Mouse (Mus musculus): ENCODE measurements at regions not wholly inside any gene's neighbourhood (a gene's known extent, or its start where the extent isn't known, plus 50 kb on each side); places are given as distances from the start of the nearest gene placed in this dataset.
A peak's percentile ranks its signal among the peaks of the same experiment; 100 is the strongest.

- 0 out of 2 replicates have a peak, but pooled peaks cover 6% of the 10 kb centered on the region for H3K4me1 ChIP-seq
- WGBS = 65% methylated on average over 5 of the region's 5 CpGs
- no peak overlapping the region for H3K9ac ChIP-seq
- no peak overlapping the region for H3K4me2 ChIP-seq
- H3K27me3 ChIP-seq (replicated peaks) = no peaks in the 10 kb centered on the region
- H3K4me3 ChIP-seq (replicated peaks) = no peak overlapping the region
- no peak overlapping the region for H3K27ac ChIP-seq
- H3K36me3 ChIP-seq = no peaks in the 10 kb centered on the region
- H3K9me3 ChIP-seq = no peaks in the 10 kb centered on the region
- ATAC-seq (ENCODE audit: insufficient read depth, low FRiP score, low read depth) = no peak
Measured at GRCm38 (mm10) chr4:95166503-95166902, 114.5 kb upstream of the Jun start.

GRCm38 (mm10) chr4:95167216-95167615 is 115.2 kb upstream of the Jun start:
- WGBS = 74% methylated on average over 1 of the region's 1 CpGs
- Histone ChIP-seq H3K4me2 (no peak overlapping the region), H3K27ac (no peak overlapping the region), H3K9me3 (no peaks in the 10 kb centered on the region), H3K4me3 (replicated peaks) (no peak overlapping the region), H3K27me3 (replicated peaks) (no peaks in the 10 kb centered on the region), H3K4me1 (0 out of 2 replicates have a peak, but pooled peaks cover 6% of the 10 kb centered on the region), H3K36me3 (no peaks in the 10 kb centered on the region), H3K9ac (no peak overlapping the region)
- ATAC-seq (ENCODE audit: insufficient read depth, low FRiP score, low read depth) = no peak

DNA sequence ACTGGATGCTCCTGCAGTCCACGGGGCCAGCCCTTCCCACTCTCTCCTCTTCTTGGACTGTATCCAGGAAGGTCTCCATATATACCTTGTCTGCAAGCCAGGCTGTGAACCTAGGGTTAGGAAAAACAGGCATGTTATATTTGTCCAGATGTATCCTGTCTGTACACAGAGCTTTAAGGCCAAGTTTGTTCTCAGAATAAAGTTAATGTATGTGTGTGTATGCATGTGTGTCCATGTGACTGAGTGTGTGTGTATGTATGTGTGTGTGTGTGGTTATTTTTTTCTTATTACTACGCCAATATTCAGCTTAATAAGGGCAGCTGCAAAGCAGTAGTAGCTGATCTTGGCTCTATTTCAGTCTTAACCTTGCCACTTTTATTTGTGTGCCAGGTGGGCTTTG is 117.7 kb upstream of the Jun start:
- Histone ChIP-seq H3K27ac (no peak overlapping the region), H3K27me3 (replicated peaks) (no peaks in the 10 kb centered on the region), H3K4me1 (no peaks in the 10 kb centered on the region), H3K4me2 (no peak overlapping the region), H3K9me3 (no peaks in the 10 kb centered on the region), H3K4me3 (replicated peaks) (no peak overlapping the region), H3K36me3 (no peaks in the 10 kb centered on the region), H3K9ac (no peak overlapping the region)
- WGBS = 43% methylated on average over 2 of the region's 2 CpGs
- ATAC-seq (ENCODE audit: insufficient read depth, low FRiP score, low read depth) = peak; percentile 39; the same call in 1 of the 2 replicates

GRCm38 (mm10) chr4:95177753-95178152 is 125.7 kb upstream of the Jun start:
- no peak overlapping the region for H3K9ac ChIP-seq
- H3K4me3 ChIP-seq (replicated peaks) = no peak overlapping the region
- 71% methylated on average over 2 of the region's 2 CpGs for WGBS
- H3K4me1 ChIP-seq = no peaks in the 10 kb centered on the region
- H3K4me2 ChIP-seq = no peak overlapping the region
- no peak overlapping the region for H3K27ac ChIP-seq
- no peak for ATAC-seq (ENCODE audit: insufficient read depth, low FRiP score, low read depth)
- no peaks in the 10 kb centered on the region for H3K27me3 ChIP-seq (replicated peaks)
- H3K9me3 ChIP-seq = no peaks in the 10 kb centered on the region
- H3K36me3 ChIP-seq = no peaks in the 10 kb centered on the region

DNA sequence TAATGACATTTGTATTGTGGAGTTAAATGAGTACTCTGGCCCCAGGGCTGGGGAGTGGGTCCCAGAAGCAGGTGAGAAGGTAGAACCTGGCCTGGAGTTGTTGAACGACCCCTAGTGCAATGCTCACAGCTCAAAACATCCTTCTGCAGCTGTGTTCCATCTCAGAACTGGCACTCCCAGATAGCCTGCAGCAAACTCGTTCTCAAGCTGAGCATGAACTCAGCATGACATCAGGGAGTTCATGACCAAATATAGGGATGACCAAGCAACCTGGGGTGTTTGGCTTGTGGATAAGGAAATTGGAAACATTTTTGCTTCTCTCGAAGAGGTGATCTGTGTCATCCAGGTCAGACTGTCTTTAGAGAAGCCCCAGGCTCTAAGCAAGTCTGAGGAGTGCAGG is 126.4 kb upstream of the Jun start:
- Histone ChIP-seq H3K9me3 (no peaks in the 10 kb centered on the region), H3K4me2 (no peak overlapping the region), H3K36me3 (no peaks in the 10 kb centered on the region), H3K9ac (no peak overlapping the region), H3K4me3 (replicated peaks) (no peak overlapping the region), H3K27me3 (replicated peaks) (no peaks in the 10 kb centered on the region), H3K4me1 (no peaks in the 10 kb centered on the region), H3K27ac (no peak overlapping the region)
- 44% methylated on average over 3 of the region's 3 CpGs for WGBS
- ATAC-seq (ENCODE audit: insufficient read depth, low FRiP score, low read depth) = no peak

- H3K4me1 ChIP-seq = no peaks in the 10 kb centered on the region
- no peak overlapping the region for H3K9ac ChIP-seq
- H3K9me3 ChIP-seq = no peaks in the 10 kb centered on the region
- no peak overlapping the region for H3K27ac ChIP-seq
- H3K27me3 ChIP-seq (replicated peaks) = no peaks in the 10 kb centered on the region
- no peak overlapping the region for H3K4me2 ChIP-seq
- WGBS = 72% methylated on average over 8 of the region's 8 CpGs
- ATAC-seq (ENCODE audit: insufficient read depth, low FRiP score, low read depth) = no peak
- H3K4me3 ChIP-seq (replicated peaks) = no peak overlapping the region
- no peaks in the 10 kb centered on the region for H3K36me3 ChIP-seq
Measured at GRCm38 (mm10) chr4:95178900-95179299, 126.9 kb upstream of the Jun start.

DNA sequence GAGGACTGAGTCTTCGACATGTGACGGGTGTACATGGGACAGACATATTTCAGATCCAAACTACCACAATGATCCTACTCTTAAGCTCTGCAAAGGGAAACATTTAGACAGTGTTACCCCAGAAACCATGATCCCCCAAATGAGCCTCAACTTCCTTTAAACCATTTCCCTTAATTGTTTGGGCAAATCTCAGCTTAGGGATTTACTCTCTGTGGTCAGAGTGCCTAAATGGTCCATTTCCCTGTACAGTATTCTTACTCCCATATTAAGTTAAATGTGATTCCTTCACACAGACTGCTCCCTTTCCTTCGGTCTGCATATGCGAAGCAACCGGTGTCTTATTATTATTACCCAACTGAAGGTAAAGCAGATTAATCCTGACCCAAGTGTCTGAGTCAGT is 128.4 kb upstream of the Jun start:
- WGBS = 91% methylated on average over 5 of the region's 5 CpGs

GRCm38 (mm10) chr4:95180999-95181398 is 129.0 kb upstream of the Jun start:
- Histone ChIP-seq H3K4me2 (no peak overlapping the region), H3K27me3 (replicated peaks) (no peaks in the 10 kb centered on the region), H3K36me3 (no peaks in the 10 kb centered on the region), H3K9ac (no peak overlapping the region), H3K9me3 (no peaks in the 10 kb centered on the region), H3K4me1 (no peaks in the 10 kb centered on the region), H3K4me3 (replicated peaks) (no peak overlapping the region), H3K27ac (no peak overlapping the region)
- no peak for ATAC-seq (ENCODE audit: insufficient read depth, low FRiP score, low read depth)

More for the DNA sequence above, 128.4 kb upstream of the Jun start:
- Histone ChIP-seq H3K4me1 (no peaks in the 10 kb centered on the region), H3K27ac (no peak overlapping the region), H3K36me3 (no peaks in the 10 kb centered on the region), H3K9ac (no peak overlapping the region), H3K27me3 (replicated peaks) (no peaks in the 10 kb centered on the region), H3K4me2 (no peak overlapping the region), H3K9me3 (no peaks in the 10 kb centered on the region), H3K4me3 (replicated peaks) (no peak overlapping the region)
- no peak for ATAC-seq (ENCODE audit: insufficient read depth, low FRiP score, low read depth)

- 80% methylated on average over 4 of the region's 4 CpGs for WGBS
Measured at GRCm38 (mm10) chr4:95184180-95184579, 132.2 kb upstream of the Jun start.

GRCm38 (mm10) chr4:95185113-95185915 is 133.3 kb upstream of the Jun start:
- H3K9ac ChIP-seq = no peak overlapping the region
- no peak for ATAC-seq (ENCODE audit: insufficient read depth, low FRiP score, low read depth)
- no peaks in the 10 kb centered on the region for H3K27me3 ChIP-seq (replicated peaks)
- no peak overlapping the region for H3K4me2 ChIP-seq
- no peak overlapping the region for H3K4me3 ChIP-seq (replicated peaks)
- H3K9me3 ChIP-seq = no peaks in the 10 kb centered on the region
- WGBS = 71% methylated on average over 14 of the region's 14 CpGs
- H3K4me1 ChIP-seq = no peaks in the 10 kb centered on the region
- no peak overlapping the region for H3K27ac ChIP-seq
- no peaks in the 10 kb centered on the region for H3K36me3 ChIP-seq

More at GRCm38 (mm10) chr4:95184180-95184579, 132.2 kb upstream of the Jun start:
- no peak for ATAC-seq (ENCODE audit: insufficient read depth, low FRiP score, low read depth)
- no peak overlapping the region for H3K4me2 ChIP-seq
- no peaks in the 10 kb centered on the region for H3K4me1 ChIP-seq
- no peak overlapping the region for H3K4me3 ChIP-seq (replicated peaks)
- no peak overlapping the region for H3K9ac ChIP-seq
- no peaks in the 10 kb centered on the region for H3K9me3 ChIP-seq
- no peaks in the 10 kb centered on the region for H3K27me3 ChIP-seq (replicated peaks)
- H3K36me3 ChIP-seq = no peaks in the 10 kb centered on the region
- no peak overlapping the region for H3K27ac ChIP-seq

DNA sequence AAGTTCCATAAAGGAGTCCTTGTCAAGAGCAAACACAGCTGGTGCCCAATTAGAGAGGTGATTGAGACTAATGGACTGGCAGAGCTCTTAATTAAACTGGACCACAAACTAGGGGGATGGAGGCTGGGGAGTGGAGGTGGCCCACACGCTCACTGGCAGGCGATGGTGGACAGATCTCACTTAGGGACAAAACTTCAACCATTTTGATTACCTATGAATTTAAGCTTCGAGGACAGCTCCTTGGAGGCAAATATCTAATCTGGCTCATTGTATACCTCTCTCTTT is 133.8 kb upstream of the Jun start:
- WGBS = 75% methylated on average over 3 of the region's 3 CpGs
- Histone ChIP-seq H3K4me3 (replicated peaks) (no peak overlapping the region), H3K27me3 (replicated peaks) (no peaks in the 10 kb centered on the region), H3K9ac (no peak overlapping the region), H3K4me2 (no peak overlapping the region), H3K27ac (no peak overlapping the region), H3K36me3 (no peaks in the 10 kb centered on the region), H3K9me3 (no peaks in the 10 kb centered on the region), H3K4me1 (no peaks in the 10 kb centered on the region)
- no peak for ATAC-seq (ENCODE audit: insufficient read depth, low FRiP score, low read depth)

DNA sequence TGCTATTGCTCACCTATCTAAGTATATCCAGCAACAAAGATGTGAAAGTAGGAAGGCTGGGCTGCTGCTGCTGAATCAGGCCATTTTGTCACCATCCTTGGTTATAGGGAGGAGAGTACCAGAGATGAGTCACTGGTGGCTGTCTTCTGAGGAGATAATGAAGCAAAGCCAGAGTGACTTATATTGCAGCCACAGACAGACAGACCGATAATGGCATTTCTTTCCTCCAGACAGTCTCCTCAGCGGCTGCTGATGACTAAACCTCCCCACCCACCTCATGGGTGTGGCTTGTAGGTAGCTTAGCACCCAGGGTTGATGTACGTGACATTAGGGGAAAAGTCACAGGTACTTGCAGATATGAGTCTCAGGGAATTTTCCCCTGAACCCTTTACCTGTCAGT is 136.1 kb upstream of the Jun start:
- no peaks in the 10 kb centered on the region for H3K36me3 ChIP-seq
- no peak for ATAC-seq (ENCODE audit: insufficient read depth, low FRiP score, low read depth)
- H3K27me3 ChIP-seq (replicated peaks) = no peaks in the 10 kb centered on the region
- no peaks in the 10 kb centered on the region for H3K9me3 ChIP-seq
- H3K4me3 ChIP-seq (replicated peaks) = no peak overlapping the region
- no peak overlapping the region for H3K9ac ChIP-seq
- H3K4me1 ChIP-seq = no peaks in the 10 kb centered on the region
- WGBS = 71% methylated on average over 3 of the region's 3 CpGs
- no peak overlapping the region for H3K27ac ChIP-seq
- H3K4me2 ChIP-seq = no peak overlapping the region

Data from stomach, embryonic 15.5 days (tissue).